Mouse (Mus musculus) embryonic facial prominence, embryonic 14.5 days (tissue): ENCODE data around the gene Ccdc6. TPM values are rescaled to one million over a fixed set of nuclear protein-coding genes. Genes with fewer than 3 reads are reported as not detected.

ENCODE experiments used
- ATAC-seq: fragments of 200-750 bp; cut with Nextera tagmentation; 2 replicates; pipeline ENCODE4 v1.8.0; 2017; ENCODE audit warnings: low read depth, moderate number of reproducible peaks, moderate TSS enrichment
- DNase-seq: peaks from one replicate; pipeline ENCODE4 v3.0.0-alpha.2; 2015; ENCODE audit warnings: low spot score
- H3K27ac ChIP-seq: fragments of 300-500 bp; sonication (generic); replicated peaks from 2 replicates; pipeline ENCODE4 v1.5.1; 2014; ENCODE audit warnings: low read depth, mild to moderate bottlenecking, low read length, moderate library complexity
- H3K27me3 ChIP-seq: fragments of 300-500 bp; sonication (generic); replicated peaks from 2 replicates; pipeline ENCODE4 v1.6.1; 2014; ENCODE audit warnings: low read length; ENCODE audit not compliant: control insufficient read depth, insufficient read depth
- H3K36me3 ChIP-seq: fragments of 300-500 bp; sonication (generic); 2 replicates; pipeline ENCODE4 v1.6.1; 2014; ENCODE audit warnings: low read length, mixed read lengths; ENCODE audit not compliant: control insufficient read depth, insufficient read depth
- H3K4me1 ChIP-seq: fragments of 300-500 bp; sonication (generic); 2 replicates; pipeline ENCODE4 v1.6.1; 2014; ENCODE audit warnings: antibody characterized with exemption, low read length; ENCODE audit not compliant: control insufficient read depth, insufficient read depth
- H3K4me2 ChIP-seq: fragments of 300-500 bp; sonication (generic); 2 replicates; pipeline ENCODE4 v1.6.1; 2014; ENCODE audit warnings: low read depth, mild to moderate bottlenecking, low read length, moderate library complexity, mixed read lengths
- H3K4me3 ChIP-seq: fragments of 300-500 bp; sonication (generic); 2 replicates; pipeline ENCODE4 v1.5.1; 2014; ENCODE audit warnings: low read depth, mild to moderate bottlenecking, low read length
- H3K9ac ChIP-seq: fragments of 300-500 bp; sonication (generic); 2 replicates; pipeline ENCODE4 v1.6.1; 2014; ENCODE audit warnings: low read depth, mild to moderate bottlenecking, low read length, moderate library complexity, mixed read lengths
- H3K9me3 ChIP-seq: fragments of 300-500 bp; sonication (generic); 2 replicates; pipeline ENCODE4 v1.6.1; 2016; ENCODE audit warnings: low read length; ENCODE audit not compliant: control insufficient read depth
- WGBS: fragments of 180-500 bp; shearing (Covaris S2); extraction: QIAGEN DNeasy Blood & Tissue Kit; methylation state at CpG from one replicate; pipeline ENCODE4 v1.1.7; 2014; 5-methylcytosine and 5-hydroxymethylcytosine counted together
- polyA plus RNA-seq: library from polyadenylated mRNA; unstranded; fragments of >200 nt; fragmentation: Nextera tagmentation; extraction: Ambion mirVana; gene quantifications from 2 replicates; pipeline ENCODE4 v1.2.1, GENCODE M21; 2014

Ccdc6 gene
- polyA plus RNA-seq, 1 experiment from 2014 or later, result 19.7 TPM

- DNase-seq (no peak), ATAC-seq (no peak)
- no peaks in the 10 kb centered on the region for H3K27me3 ChIP-seq
- 12% methylated on average over 6 of the region's 6 CpGs for WGBS
- peak overlapping the region; percentile 91 for H3K4me3 ChIP-seq
- H3K27ac ChIP-seq, result peak overlapping the region; percentile 90
- H3K9ac ChIP-seq, result peak overlapping the region; percentile 89
- H3K4me2 ChIP-seq, result peak overlapping the region; percentile 76
- peaks cover 32% of the 10 kb centered on the region for H3K4me1 ChIP-seq
- H3K36me3 ChIP-seq, result 0 out of 2 replicates have a peak, but pooled peaks cover 4% of the 10 kb centered on the region
- H3K9me3 ChIP-seq, result 0 out of 2 replicates have a peak, but pooled peaks cover 5% of the 10 kb centered on the region
Observed at GRCm38 (mm10) chr10:70098626-70099025, 1.7 kb downstream of the Ccdc6 start.

GRCm38 (mm10) chr10:70099052-70099451 lies 2.1 kb downstream of the Ccdc6 start:
- H3K4me3 ChIP-seq, result peak overlapping the region; percentile 91
- H3K27me3 ChIP-seq, result no peaks in the 10 kb centered on the region
- no peak for DNase-seq
- peaks cover 32% of the 10 kb centered on the region for H3K4me1 ChIP-seq
- H3K27ac ChIP-seq, result no peak overlapping the region
- peak overlapping the region; percentile 76 for H3K4me2 ChIP-seq
- ATAC-seq, result no peak
- 17% methylated on average over 8 of the region's 8 CpGs for WGBS
- H3K9me3 ChIP-seq, result 0 out of 2 replicates have a peak, but pooled peaks cover 5% of the 10 kb centered on the region
- H3K36me3 ChIP-seq, result 0 out of 2 replicates have a peak, but pooled peaks cover 4% of the 10 kb centered on the region
- peak overlapping the region; percentile 89 for H3K9ac ChIP-seq

GRCm38 (mm10) chr10:70102086-70102485 lies 5.2 kb downstream of the Ccdc6 start:
- H3K36me3 ChIP-seq, result 0 out of 2 replicates have a peak, but pooled peaks cover 11% of the 10 kb centered on the region
- ATAC-seq, result no peak
- H3K4me1 ChIP-seq, result peaks cover 19% of the 10 kb centered on the region
- DNase-seq, result no peak
- 0 out of 2 replicates have a peak, but pooled peaks cover 5% of the 10 kb centered on the region for H3K9me3 ChIP-seq
- no peak overlapping the region for H3K27ac ChIP-seq
- no peak overlapping the region for H3K4me2 ChIP-seq
- no peak overlapping the region for H3K9ac ChIP-seq
- H3K4me3 ChIP-seq, result no peak overlapping the region
- no peaks in the 10 kb centered on the region for H3K27me3 ChIP-seq
- 91% methylated on average over 4 of the region's 4 CpGs for WGBS

GRCm38 (mm10) chr10:70108016-70108415 lies 11.1 kb downstream of the Ccdc6 start:
- Histone ChIP-seq H3K36me3 (peaks cover 14% of the 10 kb centered on the region; the same call in 1 of the 2 replicates), H3K27me3 (no peaks in the 10 kb centered on the region), H3K9me3 (no peaks in the 10 kb centered on the region), H3K9ac (no peak overlapping the region), H3K4me3 (no peak overlapping the region), H3K27ac (no peak overlapping the region), H3K4me2 (no peak overlapping the region), H3K4me1 (peaks cover 22% of the 10 kb centered on the region)
- ATAC-seq, result no peak
- DNase-seq, result no peak
- WGBS, result 43% methylated on average over 12 of the region's 13 CpGs

- H3K4me2 ChIP-seq, result no peak overlapping the region
- no peak overlapping the region for H3K27ac ChIP-seq
- ATAC-seq (peak; percentile 70; the same call in 1 of the 2 replicates), DNase-seq (no peak)
- no peak overlapping the region for H3K9ac ChIP-seq
- H3K9me3 ChIP-seq, result no peaks in the 10 kb centered on the region
- no peak overlapping the region for H3K4me3 ChIP-seq
- H3K4me1 ChIP-seq, result peaks cover 18% of the 10 kb centered on the region
- H3K36me3 ChIP-seq, result peaks cover 9% of the 10 kb centered on the region; the same call in 1 of the 2 replicates
- no peaks in the 10 kb centered on the region for H3K27me3 ChIP-seq
- 59% methylated on average over 5 of the region's 5 CpGs for WGBS
Observed at GRCm38 (mm10) chr10:70109974-70110373, 13.1 kb downstream of the Ccdc6 start.

GRCm38 (mm10) chr10:70110815-70111214 lies 13.9 kb downstream of the Ccdc6 start:
- 90% methylated on average over 7 of the region's 7 CpGs for WGBS
- Histone ChIP-seq H3K4me1 (peaks cover 18% of the 10 kb centered on the region), H3K4me3 (no peak overlapping the region), H3K9me3 (no peaks in the 10 kb centered on the region), H3K9ac (no peak overlapping the region), H3K27me3 (no peaks in the 10 kb centered on the region), H3K36me3 (peaks cover 8% of the 10 kb centered on the region; the same call in 1 of the 2 replicates), H3K4me2 (no peak overlapping the region), H3K27ac (no peak overlapping the region)
- ATAC-seq (no peak), DNase-seq (no peak)

GRCm38 (mm10) chr10:70111643-70112042 lies 14.7 kb downstream of the Ccdc6 start:
- Histone ChIP-seq H3K36me3 (peaks cover 8% of the 10 kb centered on the region; the same call in 1 of the 2 replicates), H3K9me3 (no peaks in the 10 kb centered on the region), H3K9ac (no peak overlapping the region), H3K4me2 (no peak overlapping the region), H3K4me3 (no peak overlapping the region), H3K4me1 (peaks cover 18% of the 10 kb centered on the region), H3K27me3 (no peaks in the 10 kb centered on the region), H3K27ac (no peak overlapping the region)
- DNase-seq (no peak), ATAC-seq (no peak)
- 84% methylated on average over 6 of the region's 6 CpGs for WGBS

GRCm38 (mm10) chr10:70114048-70114635 lies 17.2 kb downstream of the Ccdc6 start:
- no peaks in the 10 kb centered on the region for H3K9me3 ChIP-seq
- H3K4me3 ChIP-seq, result no peak overlapping the region
- H3K27me3 ChIP-seq, result no peaks in the 10 kb centered on the region
- WGBS, result 91% methylated on average over 8 of the region's 8 CpGs
- ATAC-seq (no peak), DNase-seq (no peak)
- peaks cover 8% of the 10 kb centered on the region; the same call in 1 of the 2 replicates for H3K36me3 ChIP-seq
- no peak overlapping the region for H3K4me2 ChIP-seq
- no peak overlapping the region for H3K9ac ChIP-seq
- H3K4me1 ChIP-seq, result peaks cover 10% of the 10 kb centered on the region
- H3K27ac ChIP-seq, result no peak overlapping the region

- no peak overlapping the region for H3K27ac ChIP-seq
- H3K4me2 ChIP-seq, result no peak overlapping the region
- no peaks in the 10 kb centered on the region for H3K27me3 ChIP-seq
- ATAC-seq (no peak), DNase-seq (no peak)
- H3K4me3 ChIP-seq, result no peak overlapping the region
- H3K4me1 ChIP-seq, result peaks cover 13% of the 10 kb centered on the region
- peaks cover 8% of the 10 kb centered on the region; the same call in 1 of the 2 replicates for H3K36me3 ChIP-seq
- no peak overlapping the region for H3K9ac ChIP-seq
- 90% methylated on average over 7 of the region's 7 CpGs for WGBS
- H3K9me3 ChIP-seq, result no peaks in the 10 kb centered on the region
Observed at GRCm38 (mm10) chr10:70116454-70116853, 19.5 kb downstream of the Ccdc6 start.
